Mouse (Mus musculus) G1E (cell line): ENCODE results near the gene Tbxas1.

ENCODE experiments used
- CTCF ChIP-seq: IDR thresholded peaks from 2 replicates; pipeline ENCODE4 v1.5.1; 2012; ENCODE audit warnings: low read depth, low read length, inconsistent platforms, mixed read lengths
- GATA1 ChIP-seq: IDR thresholded peaks from 2 replicates; pipeline ENCODE4 v1.6.1; 2012; ENCODE audit warnings: borderline replicate concordance, low read length, inconsistent platforms, mixed read lengths
- POLR2AphosphoS5 ChIP-seq: IDR thresholded peaks from 2 replicates; pipeline ENCODE4 v1.6.1; 2012; ENCODE audit warnings: low read depth, low read length, inconsistent platforms; ENCODE audit not compliant: insufficient replicate concordance
- TAL1 ChIP-seq: conservative IDR thresholded peaks from 2 replicates; pipeline ENCODE4 v1.6.1; 2012; ENCODE audit warnings: low read depth, low read length, inconsistent platforms, mixed read lengths

DNA sequence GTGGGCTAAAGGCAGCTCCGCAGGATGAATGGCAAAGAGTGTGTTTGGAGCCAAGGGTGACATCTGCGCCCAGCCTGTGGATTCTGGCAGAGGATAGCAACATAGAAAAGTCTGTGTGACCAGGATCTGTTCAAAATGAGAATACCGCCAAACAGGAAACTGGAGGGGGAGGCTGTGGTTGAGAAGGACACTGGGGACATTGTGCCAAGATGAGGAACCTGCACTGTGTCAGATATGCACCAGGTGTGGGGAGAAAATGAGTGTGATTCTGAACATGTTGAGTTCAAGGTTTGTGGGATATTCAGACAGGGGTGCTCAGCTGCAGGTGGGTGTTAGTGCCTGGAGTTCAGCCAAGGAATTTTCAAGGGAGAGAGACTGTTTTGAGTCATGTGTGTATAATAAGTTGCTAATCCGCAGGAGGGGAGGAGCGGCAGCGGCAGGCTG is 7.5 kb downstream of the Tbxas1 start:
- TF ChIP-seq CTCF (no peak), GATA1 (no peak), POLR2AphosphoS5 (no peak), TAL1 (no peak)
